Mouse (Mus musculus) heart, embryonic 15.5 days (tissue): ENCODE results near the gene Wipf1. TPM values are rescaled to one million over a fixed set of nuclear protein-coding genes. Genes with fewer than 3 reads are reported as not detected.

Source experiments
- ATAC-seq: fragments of 200-750 bp; cut with Nextera tagmentation; replicated peaks from 2 replicates; pipeline ENCODE4 v1.8.0; 2017; ENCODE audit warnings: low read depth, moderate TSS enrichment; ENCODE audit not compliant: insufficient number of reproducible peaks, insufficient read depth, low FRiP score
- H3K27ac ChIP-seq: fragments of 300-500 bp; sonication (generic); 2 replicates; pipeline ENCODE4 v1.5.1; 2015; ENCODE audit warnings: mild to moderate bottlenecking, inconsistent platforms
- H3K27me3 ChIP-seq: fragments of 300-500 bp; sonication (generic); 2 replicates; pipeline ENCODE4 v1.6.1; 2015; ENCODE audit warnings: inconsistent platforms
- H3K36me3 ChIP-seq: fragments of 300-500 bp; sonication (generic); 2 replicates; pipeline ENCODE4 v1.6.1; 2015; ENCODE audit warnings: mild to moderate bottlenecking, inconsistent platforms
- H3K4me1 ChIP-seq: fragments of 300-500 bp; sonication (generic); replicated peaks from 2 replicates; pipeline ENCODE4 v1.6.1; 2015; ENCODE audit warnings: inconsistent platforms
- H3K4me2 ChIP-seq: fragments of 300-500 bp; sonication (generic); 2 replicates; pipeline ENCODE4 v1.6.1; 2015; ENCODE audit warnings: inconsistent platforms, mild to moderate bottlenecking, moderate library complexity
- H3K4me3 ChIP-seq: fragments of 300-500 bp; sonication (generic); 2 replicates; pipeline ENCODE4 v1.5.1; 2015; ENCODE audit warnings: mild to moderate bottlenecking, inconsistent platforms
- H3K9ac ChIP-seq: fragments of 300-500 bp; sonication (generic); 2 replicates; pipeline ENCODE4 v1.6.1; 2015; ENCODE audit warnings: mild to moderate bottlenecking, inconsistent platforms
- H3K9me3 ChIP-seq: fragments of 300-500 bp; sonication (generic); replicated peaks from 2 replicates; pipeline ENCODE4 v1.6.1; 2016; ENCODE audit warnings: inconsistent platforms
- WGBS: fragments of 180-500 bp; shearing (Covaris S2); methylation state at CpG from one replicate; pipeline ENCODE4 v1.1.7; 2015; ENCODE audit warnings: mixed read lengths; 5-methylcytosine and 5-hydroxymethylcytosine counted together
- polyA plus RNA-seq: library from polyadenylated mRNA; unstranded; fragments of >200 nt; fragmentation: Nextera tagmentation; extraction: Ambion mirVana; gene quantifications from 2 replicates; pipeline ENCODE4 v1.2.1, GENCODE M21; 2015

Gene Wipf1
- polyA plus RNA-seq, 1 experiment from 2014 or later = 5.1 TPM

- H3K27ac ChIP-seq = no peak overlapping the region
- H3K4me1 ChIP-seq = peaks cover 16% of the 10 kb centered on the region
- H3K4me3 ChIP-seq = no peak overlapping the region
- H3K4me2 ChIP-seq = no peak overlapping the region
- no peaks in the 10 kb centered on the region; the same call in 1 of the 2 replicates for H3K36me3 ChIP-seq
- H3K27me3 ChIP-seq = no peaks in the 10 kb centered on the region
- no peaks in the 10 kb centered on the region for H3K9me3 ChIP-seq
- ATAC-seq = no peak
- H3K9ac ChIP-seq = no peak overlapping the region
- WGBS = 74% methylated on average over 7 of the region's 7 CpGs
These were observed 62.3 kb downstream of the Wipf1 start for GRCm38 (mm10) chr2:73467071-73467851.

GRCm38 (mm10) chr2:73466481-73466880 is 63.1 kb downstream of the Wipf1 start:
- Histone ChIP-seq H3K4me3 (no peak overlapping the region), H3K36me3 (no peaks in the 10 kb centered on the region), H3K27me3 (no peaks in the 10 kb centered on the region), H3K27ac (no peak overlapping the region), H3K4me2 (no peak overlapping the region), H3K9ac (no peak overlapping the region), H3K9me3 (no peaks in the 10 kb centered on the region), H3K4me1 (peaks cover 16% of the 10 kb centered on the region)
- WGBS = 88% methylated on average over 10 of the region's 10 CpGs
- ATAC-seq = no peak

GRCm38 (mm10) chr2:73463431-73464194 is 65.9 kb downstream of the Wipf1 start:
- peak overlapping the region; percentile 13; the same call in 1 of the 2 replicates for H3K4me2 ChIP-seq
- 0 out of 2 replicates have a peak overlapping the region, but pooled peaks have one; percentile 40 for H3K27ac ChIP-seq
- peak; percentile 53; the same call in 1 of the 2 replicates for ATAC-seq
- no peaks in the 10 kb centered on the region for H3K36me3 ChIP-seq
- H3K9ac ChIP-seq = no peak overlapping the region
- WGBS = 17% methylated on average over 7 of the region's 7 CpGs
- H3K9me3 ChIP-seq = no peaks in the 10 kb centered on the region
- H3K4me1 ChIP-seq = peaks cover 12% of the 10 kb centered on the region
- H3K4me3 ChIP-seq = no peak overlapping the region
- H3K27me3 ChIP-seq = no peaks in the 10 kb centered on the region

- Histone ChIP-seq H3K4me1 (peaks cover 12% of the 10 kb centered on the region), H3K36me3 (no peaks in the 10 kb centered on the region), H3K27ac (no peak overlapping the region), H3K4me2 (no peak overlapping the region), H3K27me3 (no peaks in the 10 kb centered on the region), H3K9ac (no peak overlapping the region), H3K9me3 (no peaks in the 10 kb centered on the region), H3K4me3 (no peak overlapping the region)
- no peak for ATAC-seq
- WGBS = 83% methylated on average over 12 of the region's 12 CpGs
These were observed 66.7 kb downstream of the Wipf1 start for GRCm38 (mm10) chr2:73462757-73463339.

GRCm38 (mm10) chr2:73462265-73462664 is 67.3 kb downstream of the Wipf1 start:
- H3K9me3 ChIP-seq = no peaks in the 10 kb centered on the region
- WGBS = 67% methylated on average over 2 of the region's 2 CpGs
- H3K27ac ChIP-seq = no peak overlapping the region
- no peak overlapping the region for H3K9ac ChIP-seq
- H3K4me3 ChIP-seq = no peak overlapping the region
- peaks cover 12% of the 10 kb centered on the region for H3K4me1 ChIP-seq
- H3K36me3 ChIP-seq = no peaks in the 10 kb centered on the region
- H3K4me2 ChIP-seq = no peak overlapping the region
- no peaks in the 10 kb centered on the region for H3K27me3 ChIP-seq
- ATAC-seq = no peak

GRCm38 (mm10) chr2:73460168-73460567 is 69.4 kb downstream of the Wipf1 start:
- no peak for ATAC-seq

GRCm38 (mm10) chr2:73459607-73460153 is 69.9 kb downstream of the Wipf1 start:
- H3K4me2 ChIP-seq = no peak overlapping the region
- H3K9me3 ChIP-seq = no peaks in the 10 kb centered on the region
- no peaks in the 10 kb centered on the region for H3K36me3 ChIP-seq
- no peaks in the 10 kb centered on the region for H3K27me3 ChIP-seq
- WGBS = 71% methylated on average over 4 of the region's 4 CpGs
- H3K27ac ChIP-seq = no peak overlapping the region
- no peak overlapping the region for H3K4me3 ChIP-seq
- peaks cover 12% of the 10 kb centered on the region for H3K4me1 ChIP-seq
- no peak overlapping the region for H3K9ac ChIP-seq
- no peak for ATAC-seq

More at GRCm38 (mm10) chr2:73460168-73460567, 69.4 kb downstream of the Wipf1 start:
- peaks cover 12% of the 10 kb centered on the region for H3K4me1 ChIP-seq
- no peak overlapping the region for H3K4me3 ChIP-seq
- no peaks in the 10 kb centered on the region for H3K9me3 ChIP-seq
- 26% methylated on average over 3 of the region's 3 CpGs for WGBS
- no peak overlapping the region for H3K9ac ChIP-seq
- H3K27me3 ChIP-seq = no peaks in the 10 kb centered on the region
- H3K36me3 ChIP-seq = no peaks in the 10 kb centered on the region
- no peak overlapping the region for H3K27ac ChIP-seq
- H3K4me2 ChIP-seq = no peak overlapping the region

GRCm38 (mm10) chr2:73456886-73457285 is 72.6 kb downstream of the Wipf1 start:
- Histone ChIP-seq H3K4me2 (no peak overlapping the region), H3K9ac (no peak overlapping the region), H3K36me3 (no peaks in the 10 kb centered on the region), H3K4me1 (peaks cover 5% of the 10 kb centered on the region; the same call in 1 of the 2 replicates), H3K4me3 (no peak overlapping the region), H3K27ac (no peak overlapping the region), H3K27me3 (no peaks in the 10 kb centered on the region), H3K9me3 (no peaks in the 10 kb centered on the region)
- WGBS = 85% methylated on average over 6 of the region's 6 CpGs
- ATAC-seq = no peak

GRCm38 (mm10) chr2:73456154-73456553 is 73.4 kb downstream of the Wipf1 start:
- no peak for ATAC-seq
- no peak overlapping the region for H3K27ac ChIP-seq
- H3K9me3 ChIP-seq = no peaks in the 10 kb centered on the region
- H3K4me2 ChIP-seq = no peak overlapping the region
- H3K4me3 ChIP-seq = no peak overlapping the region
- peaks cover 5% of the 10 kb centered on the region; the same call in 1 of the 2 replicates for H3K4me1 ChIP-seq
- 83% methylated on average over 3 of the region's 3 CpGs for WGBS
- H3K9ac ChIP-seq = no peak overlapping the region
- H3K27me3 ChIP-seq = no peaks in the 10 kb centered on the region
- no peaks in the 10 kb centered on the region for H3K36me3 ChIP-seq

GRCm38 (mm10) chr2:73455541-73455940 is 74.0 kb downstream of the Wipf1 start:
- H3K4me3 ChIP-seq = no peak overlapping the region
- H3K27me3 ChIP-seq = no peaks in the 10 kb centered on the region
- H3K36me3 ChIP-seq = no peaks in the 10 kb centered on the region
- H3K9ac ChIP-seq = no peak overlapping the region
- H3K9me3 ChIP-seq = no peaks in the 10 kb centered on the region
- H3K4me1 ChIP-seq = peaks cover 6% of the 10 kb centered on the region; the same call in 1 of the 2 replicates
- 70% methylated on average over 4 of the region's 4 CpGs for WGBS
- H3K4me2 ChIP-seq = no peak overlapping the region
- no peak overlapping the region for H3K27ac ChIP-seq
- no peak for ATAC-seq

GRCm38 (mm10) chr2:73454682-73455081 is 74.9 kb downstream of the Wipf1 start:
- no peak overlapping the region for H3K27ac ChIP-seq
- H3K9ac ChIP-seq = no peak overlapping the region
- no peak overlapping the region for H3K4me3 ChIP-seq
- H3K4me1 ChIP-seq = 0 out of 2 replicates have a peak, but pooled peaks cover 4% of the 10 kb centered on the region
- H3K36me3 ChIP-seq = no peaks in the 10 kb centered on the region
- ATAC-seq = no peak
- 80% methylated on average over 13 of the region's 13 CpGs for WGBS
- no peaks in the 10 kb centered on the region for H3K27me3 ChIP-seq
- no peak overlapping the region for H3K4me2 ChIP-seq
- no peaks in the 10 kb centered on the region for H3K9me3 ChIP-seq
